Mouse (Mus musculus) layer of hippocampus, adult 2 months (tissue): ENCODE results near the gene Tbxa2r. TPM values are rescaled to one million over a fixed set of nuclear protein-coding genes. Genes with fewer than 3 reads are reported as not detected.

Experiments
- DNase-seq, 2 experiments: peaks; one replicate each; pipeline ENCODE4 v3.0.0; 2022; ENCODE audit warnings: low spot score in 2 of 2
- H3K27ac ChIP-seq: fragments of 200-600 bp; 2 replicates; pipeline ENCODE4 v1.8.1; 2022
- H3K4me3 ChIP-seq: fragments of 200-600 bp; 2 replicates; pipeline ENCODE4 v1.8.1; 2022; ENCODE audit warnings: mild to moderate bottlenecking
- CTCF ChIP-seq: fragments of 200-600 bp; conservative IDR thresholded peaks from 2 replicates; pipeline ENCODE4 v1.8.1; 2022; ENCODE audit warnings: antibody characterized with exemption, mild to moderate bottlenecking, moderate library complexity
- long read RNA-seq, 2 experiments: library from polyadenylated mRNA; stranded (forward); transcript quantifications; one replicate each; pipeline ENCODE4 v2.0.0; 2021; ENCODE audit warnings: borderline mapping rate in 2 of 2
- total RNA-seq, 2 experiments: library from RNA; stranded (reverse); gene quantifications; 2 replicates each; pipeline ENCODE4 v1.2.3; 2021

Tbxa2r gene
- 1 to 10 TPM; 1.3 to 1.4 TPM for total RNA-seq
- long read RNA-seq, experiment 1, partial matches to known transcripts: 0 of 1 reads
- long read RNA-seq, experiment 1, other reads (novel, unspliced or antisense): 1 of 1 reads
- long read RNA-seq, experiment 2, partial matches to known transcripts: 0 of 2 reads
- long read RNA-seq, experiment 2, other reads (novel, unspliced or antisense): 0 of 2 reads

DNA sequence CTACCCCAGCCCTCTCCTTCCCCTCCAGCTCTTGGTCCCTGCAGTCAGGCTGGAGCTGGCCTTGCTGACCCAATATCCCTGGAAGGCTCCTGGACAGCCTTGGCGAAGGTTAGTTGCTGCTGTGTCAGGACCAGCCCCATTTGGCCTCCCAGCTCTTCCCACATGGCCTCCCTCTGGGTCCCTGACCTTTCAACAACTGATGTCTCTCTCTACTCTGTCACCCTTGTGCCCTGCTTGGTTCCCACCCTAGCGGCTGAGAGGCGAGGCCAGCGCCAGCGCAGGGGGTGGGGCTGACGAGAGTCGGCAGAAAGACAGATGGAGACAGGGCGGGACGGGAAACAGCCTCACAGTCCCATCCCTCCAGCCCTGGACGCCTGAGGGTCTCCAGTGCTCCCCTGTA lies at the start of gene Tbxa2r:
Gene Tbxa2r, plus strand, starts transcription at position 346 of the 400 bp plus-strand sequence.
- Histone ChIP-seq H3K4me3 (no peak within 1 kb of the TSS), H3K27ac (peak within 1 kb of the TSS; percentile 69)
- no peak for TF ChIP-seq CTCF
- DNase-seq: no peak

DNA sequence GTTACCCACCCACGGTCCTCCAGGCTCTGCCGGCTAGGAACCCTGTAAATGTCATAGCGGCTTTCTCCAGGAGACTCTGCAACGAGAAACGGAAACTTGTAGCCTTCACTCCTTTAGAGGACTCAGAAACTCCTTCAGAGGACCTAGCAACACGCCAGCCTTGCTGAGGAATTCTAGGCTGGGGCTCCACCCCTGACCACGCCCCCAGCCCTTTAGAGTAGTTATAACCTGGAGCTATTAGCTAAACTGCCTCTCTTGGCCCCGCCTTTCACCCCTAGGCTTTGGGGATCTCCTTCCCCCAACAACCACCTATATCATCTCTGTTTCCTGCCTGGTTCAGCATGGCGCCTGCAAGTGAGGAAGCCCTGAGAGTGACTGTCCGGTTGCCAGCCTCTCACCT lies 49.0 kb upstream of the Tbxa2r start:
- Histone ChIP-seq H3K27ac (no peak overlapping the region), H3K4me3 (no peak overlapping the region)
- no peak for DNase-seq
- no peak for TF ChIP-seq CTCF

- Histone ChIP-seq H3K27ac (no peak overlapping the region), H3K4me3 (no peak overlapping the region)
- no peak for TF ChIP-seq CTCF
- no peak for DNase-seq
These were observed 44.3 kb upstream of the Tbxa2r start for GRCm38 (mm10) chr10:81284189-81284588.

DNA sequence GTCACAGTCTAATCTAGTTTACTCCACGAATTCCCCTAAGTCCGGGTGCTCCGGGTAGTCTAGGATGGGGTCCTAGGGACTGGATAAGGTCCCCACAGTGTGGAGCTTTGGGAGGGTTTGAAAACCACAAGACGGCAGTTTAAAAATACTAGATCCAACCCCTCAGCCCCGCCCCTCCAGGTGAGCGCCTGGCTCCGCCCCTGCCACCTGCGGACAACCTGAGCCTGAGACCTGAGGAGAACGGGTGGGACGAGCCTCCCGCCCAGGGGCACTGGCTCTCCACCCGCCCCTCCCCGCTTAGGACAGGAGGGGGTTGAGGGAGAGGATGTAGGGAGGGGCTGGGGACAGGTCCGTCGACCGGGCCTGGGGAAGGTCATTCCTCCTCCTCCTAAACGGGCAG lies 43.8 kb upstream of the Tbxa2r start:
- no peak for DNase-seq
- H3K4me3 ChIP-seq: no peak overlapping the region
- no peak overlapping the region for H3K27ac ChIP-seq
- no peak for TF ChIP-seq CTCF

GRCm38 (mm10) chr10:81285694-81286450 lies 42.7 kb upstream of the Tbxa2r start:
- TF ChIP-seq CTCF: peak; percentile 33; the same call in 1 of the 2 replicates
- H3K4me3 ChIP-seq: peak overlapping the region; percentile 54
- peak; percentile 73 to 88 for DNase-seq
- no peak overlapping the region for H3K27ac ChIP-seq

- Histone ChIP-seq H3K4me3 (no peak overlapping the region), H3K27ac (no peak overlapping the region)
- TF ChIP-seq CTCF: no peak
- no peak for DNase-seq
These were observed 41.9 kb upstream of the Tbxa2r start for GRCm38 (mm10) chr10:81286586-81286985.

GRCm38 (mm10) chr10:81287513-81288157 lies 40.9 kb upstream of the Tbxa2r start:
- Histone ChIP-seq H3K27ac (no peak overlapping the region), H3K4me3 (no peak overlapping the region)
- peak in 1 of 2 experiments; percentile 75 for DNase-seq
- peak; percentile 88 for TF ChIP-seq CTCF

- peak in 1 of 2 experiments; percentile 60 for DNase-seq
- Histone ChIP-seq H3K4me3 (no peak overlapping the region), H3K27ac (no peak overlapping the region)
- TF ChIP-seq CTCF: peak; percentile 77
These were observed 39.9 kb upstream of the Tbxa2r start for GRCm38 (mm10) chr10:81288601-81289000.

- Histone ChIP-seq H3K27ac (no peak overlapping the region), H3K4me3 (no peak overlapping the region)
- TF ChIP-seq CTCF: peak; percentile 93
- DNase-seq: peak; percentile 70 to 71
These were observed 39.3 kb upstream of the Tbxa2r start for GRCm38 (mm10) chr10:81289278-81289677.

GRCm38 (mm10) chr10:81289811-81290210 lies 38.7 kb upstream of the Tbxa2r start:
- H3K27ac ChIP-seq: no peak overlapping the region
- no peak for DNase-seq
- no peak for TF ChIP-seq CTCF

GRCm38 (mm10) chr10:81290698-81291460 lies 37.7 kb upstream of the Tbxa2r start:
- no peak for DNase-seq
- no peak overlapping the region for H3K4me3 ChIP-seq
- no peak for TF ChIP-seq CTCF
- H3K27ac ChIP-seq: no peak overlapping the region

More at GRCm38 (mm10) chr10:81289811-81290210, 38.7 kb upstream of the Tbxa2r start:
- H3K4me3 ChIP-seq: no peak overlapping the region

DNA sequence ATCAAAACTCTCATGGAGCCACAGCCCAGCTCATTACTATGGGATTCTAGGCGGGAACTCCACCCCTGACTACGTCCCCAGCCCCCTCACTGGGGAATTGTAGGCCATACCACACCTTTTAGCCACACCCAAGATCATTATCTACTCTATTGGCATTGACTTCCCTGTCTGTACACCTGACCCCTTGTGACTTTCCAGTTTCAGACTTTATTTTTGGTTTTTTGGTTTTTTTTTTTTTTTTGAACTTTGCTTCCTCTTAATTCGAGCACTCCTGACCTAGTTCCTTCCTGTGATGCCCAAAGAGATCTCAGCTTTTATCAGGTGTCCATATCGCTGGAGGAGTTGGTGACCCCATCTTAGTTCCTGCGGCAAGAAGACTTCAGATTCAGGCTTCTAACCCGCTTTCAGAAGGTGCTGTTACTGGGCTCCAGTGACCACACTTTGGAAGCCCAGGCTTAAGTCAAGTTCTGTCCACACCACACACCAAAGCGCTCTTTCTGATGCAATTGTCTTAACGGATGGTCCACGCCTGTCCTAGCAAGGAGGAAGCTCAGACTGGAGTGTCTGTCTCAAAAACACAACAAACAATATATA lies 36.9 kb upstream of the Tbxa2r start, which contains the start of gene Tjp3:
Gene Tjp3, minus strand, starts transcription at position 71 of the 594 bp plus-strand sequence.
- Histone ChIP-seq H3K27ac (no peak within 1 kb of the TSS), H3K4me3 (no peak within 1 kb of the TSS)
- no peak for TF ChIP-seq CTCF
- no peak for DNase-seq
